Mouse (Mus musculus): Measurements from ENCODE around the gene Col9a3. TPM values are rescaled to one million over a fixed set of nuclear protein-coding genes. Genes with fewer than 3 reads are reported as not detected.

Col9a3 gene
- polyA plus RNA-seq, 1 experiment from 2014 or later: 1.5 TPM

GRCm38 (mm10) chr2:180662008-180662407 lies 64.4 kb downstream of the Col9a3 start:
- H3K9me3 ChIP-seq (replicated peaks): no peaks in the 10 kb centered on the region
- H3K9ac ChIP-seq: no peak overlapping the region
- WGBS (ENCODE audit: insufficient replicate concordance): 90% methylated on average over 4 of the region's 4 CpGs
- no peaks in the 10 kb centered on the region for H3K27me3 ChIP-seq
- no peak overlapping the region for H3K27ac ChIP-seq
- H3K4me3 ChIP-seq (replicated peaks): no peak overlapping the region
- peaks cover 54% of the 10 kb centered on the region for H3K36me3 ChIP-seq
- no peak overlapping the region for H3K4me2 ChIP-seq
- DNase-seq (no peak), ATAC-seq (ENCODE audit: low read depth) (no peak)
- H3K4me1 ChIP-seq (replicated peaks): peaks cover 10% of the 10 kb centered on the region; the same call in 1 of the 2 replicates

Other genes starting within 250 kb of the Col9a3 start
- gene Slco4a1, start 141.5 kb upstream of the Col9a3 start, polyA plus RNA-seq (2015; fragmentation: Nextera tagmentation; extraction: Ambion mirVana): 0.52 and 0.68 TPM in 2 replicates
- gene Ntsr1, start 97.8 kb upstream of the Col9a3 start, polyA plus RNA-seq (2015; fragmentation: Nextera tagmentation; extraction: Ambion mirVana): 0.08 and 0.13 TPM in 2 replicates
- gene Mrgbp, start 16.5 kb upstream of the Col9a3 start, polyA plus RNA-seq (2015; fragmentation: Nextera tagmentation; extraction: Ambion mirVana): 10.9 and 12.5 TPM in 2 replicates
- gene Ogfr, start 8.5 kb upstream of the Col9a3 start, polyA plus RNA-seq (2015; fragmentation: Nextera tagmentation; extraction: Ambion mirVana): 23.5 and 24.9 TPM in 2 replicates
- not detected in 2 replicates for gene Tcfl5, start 44.9 kb downstream of the Col9a3 start, polyA plus RNA-seq (2015; fragmentation: Nextera tagmentation; extraction: Ambion mirVana)
- 10.1 and 12.7 TPM in 2 replicates for gene Dido1, start 112.2 kb downstream of the Col9a3 start, polyA plus RNA-seq (2015; fragmentation: Nextera tagmentation; extraction: Ambion mirVana)
- gene Gid8, start 112.3 kb downstream of the Col9a3 start, polyA plus RNA-seq (2015; fragmentation: Nextera tagmentation; extraction: Ambion mirVana): 116 and 126 TPM in 2 replicates
- gene Slc17a9, start 127.5 kb downstream of the Col9a3 start, polyA plus RNA-seq (2015; fragmentation: Nextera tagmentation; extraction: Ambion mirVana): 4.8 and 5.5 TPM in 2 replicates
- gene Bhlhe23, start 179.1 kb downstream of the Col9a3 start, polyA plus RNA-seq (2015; fragmentation: Nextera tagmentation; extraction: Ambion mirVana): not detected in 2 replicates

Measured in liver, embryonic 13.5 days (tissue).